Mouse (Mus musculus) limb, embryonic 11.5 days (tissue): ENCODE measurements around the gene Mphosph6. TPM values are rescaled to one million over a fixed set of nuclear protein-coding genes. Genes with fewer than 3 reads are reported as not detected.

Experiments
- ATAC-seq: fragments of 200-750 bp; cut with Nextera tagmentation; 2 replicates; pipeline ENCODE4 v1.8.0; 2017; ENCODE audit warnings: low read depth; ENCODE audit not compliant: insufficient number of reproducible peaks, low FRiP score, low TSS enrichment
- DNase-seq: peaks from one replicate; pipeline ENCODE4 v3.0.0-alpha.2; 2015; ENCODE audit warnings: low spot score
- H3K27ac ChIP-seq: fragments of 300-500 bp; sonication (generic); replicated peaks from 2 replicates; pipeline ENCODE4 v1.5.1; 2014; ENCODE audit warnings: low read depth, mild to moderate bottlenecking, low read length
- H3K27me3 ChIP-seq: fragments of 300-500 bp; sonication (generic); 2 replicates; pipeline ENCODE4 v1.6.1; 2014; ENCODE audit warnings: mild to moderate bottlenecking, low read length, mixed read lengths; ENCODE audit not compliant: control insufficient read depth, insufficient read depth
- H3K36me3 ChIP-seq: fragments of 300-500 bp; sonication (generic); 2 replicates; pipeline ENCODE4 v1.6.1; 2014; ENCODE audit warnings: mild to moderate bottlenecking, low read length, moderate library complexity, mixed read lengths; ENCODE audit not compliant: control insufficient read depth, insufficient read depth
- H3K4me1 ChIP-seq: fragments of 300-500 bp; sonication (generic); 2 replicates; pipeline ENCODE4 v1.6.1; 2014; ENCODE audit warnings: low read length, mixed read lengths; ENCODE audit not compliant: control insufficient read depth, insufficient read depth
- H3K4me2 ChIP-seq: fragments of 300-500 bp; sonication (generic); 2 replicates; pipeline ENCODE4 v1.6.1; 2014; ENCODE audit warnings: low read depth, mild to moderate bottlenecking, moderate library complexity; ENCODE audit not compliant: severe bottlenecking
- H3K4me3 ChIP-seq: fragments of 300-500 bp; sonication (generic); 2 replicates; pipeline ENCODE4 v1.5.1; 2014; ENCODE audit warnings: low read depth, low read length
- H3K9ac ChIP-seq: fragments of 300-500 bp; sonication (generic); 2 replicates; pipeline ENCODE4 v1.6.1; 2014; ENCODE audit warnings: mild to moderate bottlenecking, low read length
- H3K9me3 ChIP-seq: fragments of 300-500 bp; sonication (generic); 2 replicates; pipeline ENCODE4 v1.6.1; 2016; ENCODE audit warnings: low read length; ENCODE audit not compliant: control insufficient read depth
- WGBS: fragments of 180-500 bp; shearing (Covaris S2); extraction: QIAGEN DNeasy Blood & Tissue Kit; methylation state at CpG from one replicate; pipeline ENCODE4 v1.1.7; 2014; 5-methylcytosine and 5-hydroxymethylcytosine counted together
- polyA plus RNA-seq: library from polyadenylated mRNA; unstranded; fragments of >200 nt; fragmentation: Nextera tagmentation; extraction: Ambion mirVana; gene quantifications from 2 replicates; pipeline ENCODE4 v1.2.1, GENCODE M21; 2014

Gene Mphosph6
- polyA plus RNA-seq, 1 experiment from 2014 or later: 66.3 TPM

GRCm38 (mm10) chr8:117798066-117798465 lies 3.7 kb downstream of the Mphosph6 start:
- H3K36me3 ChIP-seq: peaks cover 12% of the 10 kb centered on the region
- no peaks in the 10 kb centered on the region for H3K27me3 ChIP-seq
- H3K27ac ChIP-seq: no peak overlapping the region
- no peak overlapping the region for H3K4me2 ChIP-seq
- H3K4me3 ChIP-seq: no peak overlapping the region
- WGBS: 92% methylated on average over 2 of the region's 2 CpGs
- DNase-seq: no peak
- no peaks in the 10 kb centered on the region for H3K9me3 ChIP-seq
- H3K9ac ChIP-seq: no peak overlapping the region
- H3K4me1 ChIP-seq: peaks cover 6% of the 10 kb centered on the region
- no peak for ATAC-seq

GRCm38 (mm10) chr8:117796464-117796863 lies 5.3 kb downstream of the Mphosph6 start:
- DNase-seq (no peak), ATAC-seq (no peak)
- no peak overlapping the region for H3K27ac ChIP-seq
- H3K4me3 ChIP-seq: no peak overlapping the region
- peaks cover 6% of the 10 kb centered on the region for H3K4me1 ChIP-seq
- no peak overlapping the region for H3K9ac ChIP-seq
- H3K9me3 ChIP-seq: no peaks in the 10 kb centered on the region
- no peaks in the 10 kb centered on the region for H3K27me3 ChIP-seq
- peaks cover 12% of the 10 kb centered on the region for H3K36me3 ChIP-seq
- H3K4me2 ChIP-seq: no peak overlapping the region
- WGBS: 88% methylated on average over 15 of the region's 15 CpGs

- peaks cover 14% of the 10 kb centered on the region for H3K36me3 ChIP-seq
- no peaks in the 10 kb centered on the region for H3K9me3 ChIP-seq
- 89% methylated on average over 10 of the region's 10 CpGs for WGBS
- no peak overlapping the region for H3K27ac ChIP-seq
- no peak for ATAC-seq
- H3K9ac ChIP-seq: no peak overlapping the region
- DNase-seq: no peak
- H3K4me3 ChIP-seq: no peak overlapping the region
- H3K4me2 ChIP-seq: no peak overlapping the region
- no peaks in the 10 kb centered on the region for H3K4me1 ChIP-seq
- no peaks in the 10 kb centered on the region for H3K27me3 ChIP-seq
Observed at GRCm38 (mm10) chr8:117794581-117794980, 7.2 kb downstream of the Mphosph6 start.

GRCm38 (mm10) chr8:117792616-117793144 lies 9.1 kb downstream of the Mphosph6 start:
- H3K9me3 ChIP-seq: no peaks in the 10 kb centered on the region
- no peak overlapping the region for H3K4me2 ChIP-seq
- no peaks in the 10 kb centered on the region for H3K4me1 ChIP-seq
- no peak overlapping the region for H3K9ac ChIP-seq
- ATAC-seq (no peak), DNase-seq (no peak)
- WGBS: 87% methylated on average over 19 of the region's 19 CpGs
- H3K27ac ChIP-seq: no peak overlapping the region
- H3K4me3 ChIP-seq: no peak overlapping the region
- no peaks in the 10 kb centered on the region for H3K27me3 ChIP-seq
- H3K36me3 ChIP-seq: peaks cover 12% of the 10 kb centered on the region

- WGBS: 91% methylated on average over 3 of the region's 3 CpGs
- no peak for ATAC-seq
Observed at GRCm38 (mm10) chr8:117786428-117786827, 15.3 kb downstream of the Mphosph6 start.

GRCm38 (mm10) chr8:117783021-117783420 lies 18.7 kb downstream of the Mphosph6 start:
- Histone ChIP-seq H3K27me3 (no peaks in the 10 kb centered on the region), H3K4me2 (no peak overlapping the region), H3K36me3 (no peaks in the 10 kb centered on the region; the same call in 1 of the 2 replicates), H3K27ac (no peak overlapping the region), H3K4me3 (no peak overlapping the region), H3K9me3 (no peaks in the 10 kb centered on the region), H3K4me1 (no peaks in the 10 kb centered on the region), H3K9ac (no peak overlapping the region)
- DNase-seq: no peak
- WGBS: 92% methylated on average over 7 of the region's 7 CpGs
- ATAC-seq: no peak

More at GRCm38 (mm10) chr8:117786428-117786827, 15.3 kb downstream of the Mphosph6 start:
- Histone ChIP-seq H3K27ac (no peak overlapping the region), H3K27me3 (no peaks in the 10 kb centered on the region), H3K4me3 (no peak overlapping the region), H3K4me1 (no peaks in the 10 kb centered on the region), H3K4me2 (no peak overlapping the region), H3K36me3 (peaks cover 5% of the 10 kb centered on the region; the same call in 1 of the 2 replicates), H3K9me3 (no peaks in the 10 kb centered on the region), H3K9ac (no peak overlapping the region)
- DNase-seq: no peak

GRCm38 (mm10) chr8:117781375-117782129 lies 20.2 kb downstream of the Mphosph6 start:
- H3K36me3 ChIP-seq: no peaks in the 10 kb centered on the region
- no peaks in the 10 kb centered on the region for H3K9me3 ChIP-seq
- H3K9ac ChIP-seq: no peak overlapping the region
- H3K27me3 ChIP-seq: no peaks in the 10 kb centered on the region
- no peak overlapping the region for H3K4me2 ChIP-seq
- H3K27ac ChIP-seq: no peak overlapping the region
- 59% methylated on average over 6 of the region's 6 CpGs for whole genome bisulfite sequencing
- no peak for ATAC-seq
- DNase-seq: no peak
- no peak overlapping the region for H3K4me3 ChIP-seq
- H3K4me1 ChIP-seq: no peaks in the 10 kb centered on the region

GRCm38 (mm10) chr8:117779344-117779743 lies 22.4 kb downstream of the Mphosph6 start:
- Histone ChIP-seq H3K27ac (no peak overlapping the region), H3K4me3 (no peak overlapping the region), H3K9me3 (no peaks in the 10 kb centered on the region), H3K9ac (no peak overlapping the region), H3K27me3 (no peaks in the 10 kb centered on the region), H3K4me2 (no peak overlapping the region), H3K4me1 (no peaks in the 10 kb centered on the region), H3K36me3 (no peaks in the 10 kb centered on the region)
- 84% methylated on average over 6 of the region's 6 CpGs for WGBS
- ATAC-seq (no peak), DNase-seq (no peak)
